Mouse (Mus musculus) T-helper 1 cell (primary cell): ENCODE measurements around the gene Vcan.

ENCODE experiments used
- in situ Hi-C: fragments of 300-600 bp; cut with MboI, MseI; formaldehyde crosslinking; loops from one replicate; pipeline ENCODE4 v1.15.1; 2025; ENCODE audit warnings: high pct_unique_total_duplicates

Vcan gene

DNA sequence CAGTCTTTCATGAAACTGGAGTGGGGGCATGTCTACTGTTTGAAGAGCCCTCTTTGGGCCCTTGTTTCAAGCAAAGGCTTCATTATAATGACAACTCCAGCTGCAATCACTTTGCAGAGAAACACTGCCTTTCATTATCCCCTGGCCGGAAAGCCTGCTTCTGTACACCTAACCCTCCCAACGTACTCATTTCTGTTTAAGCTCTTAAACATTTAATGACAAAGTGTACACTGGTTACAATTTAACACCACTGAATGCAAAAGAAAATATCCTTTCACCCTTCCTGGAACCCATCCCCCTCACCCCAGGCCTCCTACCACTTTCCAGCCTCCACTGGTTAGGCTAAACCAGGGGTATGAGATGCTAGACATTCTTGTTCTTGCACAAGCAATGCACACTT is 15.8 kb downstream of the Vcan start:
- in situ Hi-C loops, result no loop called here

DNA sequence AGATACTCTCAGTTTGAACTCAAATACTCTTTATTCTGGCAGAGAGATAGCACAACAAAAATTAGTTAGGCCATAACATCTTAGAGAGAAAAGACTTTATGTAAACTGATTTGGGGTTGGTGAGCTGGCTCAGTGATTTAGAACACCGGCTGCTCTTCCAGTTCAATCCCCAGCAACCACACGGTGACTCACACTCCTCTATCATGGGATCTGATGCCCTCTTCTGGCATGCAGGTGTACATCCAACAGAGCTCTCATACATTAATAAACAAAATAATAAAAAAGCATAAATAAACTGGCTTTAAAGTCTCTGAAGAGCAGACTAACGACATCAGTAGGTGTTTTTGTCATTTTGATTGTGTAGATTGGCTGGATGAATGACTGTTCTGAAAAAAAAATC is 21.8 kb downstream of the Vcan start:
- in situ Hi-C loops, result no loop called here

DNA sequence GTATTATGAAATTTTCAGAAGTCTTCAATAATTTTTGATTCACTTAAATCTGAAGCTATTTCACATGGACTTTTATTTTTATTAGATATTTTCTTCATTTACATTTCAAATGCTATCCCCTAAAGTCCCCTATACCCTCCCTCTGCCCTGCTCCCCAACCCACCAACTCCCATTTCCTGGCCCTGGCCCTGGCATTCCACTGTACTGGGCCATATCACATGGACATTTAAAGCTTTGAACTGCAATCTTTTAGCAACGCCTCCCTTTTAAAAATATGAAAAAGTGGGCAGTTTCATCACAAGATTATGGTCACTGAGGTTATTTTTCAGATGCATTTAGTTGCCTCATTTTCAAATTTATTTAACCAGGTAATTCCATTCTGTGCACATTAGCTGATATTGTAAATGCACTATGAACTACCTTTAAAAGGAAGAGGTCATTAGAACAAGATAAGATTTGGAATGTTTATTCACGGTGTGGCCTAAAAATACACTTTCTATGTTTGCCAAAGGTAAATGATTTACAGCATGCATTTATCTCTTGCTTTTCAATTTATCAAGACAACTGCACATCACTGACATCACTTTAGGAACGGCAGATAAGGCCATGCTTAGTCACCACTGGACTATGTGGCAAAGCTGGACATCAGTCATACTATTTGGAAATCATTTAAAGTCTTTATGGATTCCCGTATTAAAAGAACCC is 32.7 kb downstream of the Vcan start:
- in situ Hi-C loops, result no loop called here

DNA sequence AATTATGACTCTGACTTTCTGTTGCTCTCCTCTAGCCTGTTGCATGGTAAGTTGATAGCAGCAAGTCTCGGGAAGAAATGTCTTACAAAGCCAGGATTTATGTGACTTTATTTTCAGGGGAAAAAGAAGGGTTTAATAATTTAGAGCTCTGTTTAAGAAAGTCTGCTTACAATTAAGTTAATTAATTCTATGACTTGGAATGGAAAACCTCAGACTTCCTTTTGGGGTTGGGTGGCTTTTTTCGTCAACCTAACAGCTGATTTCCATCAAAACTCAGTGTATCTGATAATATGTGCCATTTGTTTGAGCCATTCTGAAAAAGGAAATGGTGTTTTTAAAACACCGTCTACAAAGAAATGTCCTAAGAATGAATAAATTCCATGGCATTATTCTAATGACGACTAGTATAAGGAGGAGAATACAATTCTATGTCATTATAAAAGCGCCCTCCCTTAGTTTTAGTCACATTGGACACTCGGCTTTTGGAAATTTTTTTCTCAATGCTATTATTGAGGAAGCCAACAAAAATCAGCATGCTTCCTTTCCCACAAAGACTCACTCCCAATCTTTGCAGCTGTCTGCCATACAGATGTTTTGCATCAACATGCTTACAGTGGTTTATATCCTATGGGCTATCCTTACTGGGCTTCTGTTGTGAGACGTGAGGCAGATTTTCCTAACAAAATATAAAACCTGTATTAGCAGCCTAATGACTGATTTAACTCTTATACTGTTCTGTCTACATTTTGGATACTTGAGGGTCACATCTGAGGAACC is 34.0 kb downstream of the Vcan start:
- in situ Hi-C loops, result no loop called here

DNA sequence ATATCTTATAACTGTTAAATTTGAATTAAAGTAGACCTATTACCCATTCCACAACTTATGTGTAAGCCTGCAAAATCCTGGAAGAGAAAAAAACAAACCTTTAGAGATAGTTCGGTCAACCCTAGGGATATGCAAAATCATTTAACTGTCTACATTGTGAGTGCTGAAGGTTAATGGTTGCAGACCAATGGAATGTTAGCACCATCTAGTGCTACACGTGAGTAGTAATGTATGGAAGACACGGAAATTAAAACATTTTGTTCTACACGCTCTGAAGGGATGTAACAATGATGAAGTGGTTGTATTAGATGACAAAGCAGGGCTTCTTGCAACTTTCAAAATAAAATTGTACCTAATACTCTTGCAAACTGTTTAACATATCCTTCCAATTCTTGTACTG is 39.9 kb downstream of the Vcan start:
- in situ Hi-C loops, result no loop called here

DNA sequence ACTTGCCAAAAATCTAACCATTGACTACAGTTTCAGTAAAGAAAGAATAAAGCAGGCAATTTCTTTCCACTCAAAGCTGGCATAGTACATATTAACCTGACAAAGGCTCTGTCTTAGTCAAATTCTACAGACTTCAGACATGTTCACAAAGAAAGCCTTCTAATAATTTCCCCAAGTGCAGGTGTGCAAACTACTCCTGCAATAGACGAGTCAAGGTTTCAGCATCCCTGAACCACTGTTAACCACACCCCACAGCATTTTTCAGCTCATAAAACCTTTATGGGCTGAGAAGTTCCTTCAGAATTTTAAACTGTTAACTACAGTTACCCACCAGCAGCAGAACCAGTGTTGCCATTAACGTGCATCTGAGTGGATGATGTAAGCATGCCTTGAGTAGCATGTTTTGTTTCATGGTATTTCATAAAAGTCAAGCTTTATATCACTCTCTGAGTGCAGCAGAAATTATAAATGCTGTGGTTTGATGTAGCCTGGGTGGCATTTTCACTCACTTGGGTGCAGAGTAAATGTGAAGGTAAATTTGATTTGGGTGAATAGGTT is 42.2 kb downstream of the Vcan start:
- in situ Hi-C loops, result no loop called here

DNA sequence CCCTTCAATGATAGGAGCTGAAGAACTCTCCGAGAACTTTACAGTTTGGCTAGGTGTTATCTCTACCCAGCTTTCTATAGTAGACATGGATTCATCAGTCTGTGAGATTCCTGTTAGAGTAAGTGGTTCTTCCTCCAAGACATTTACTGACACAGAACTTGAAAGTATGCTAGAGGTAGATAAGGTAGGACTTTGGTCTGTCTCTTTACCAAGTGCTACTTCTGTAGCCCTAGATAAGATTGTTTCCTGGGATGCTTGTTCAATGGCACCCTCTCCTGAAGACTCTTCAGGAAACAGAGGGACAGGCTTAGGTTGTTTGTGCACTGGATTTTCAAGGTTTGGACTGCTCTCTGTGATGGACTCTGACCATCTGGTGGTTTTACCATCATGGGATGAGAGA is 49.7 kb downstream of the Vcan start:
- in situ Hi-C loops, result loop anchor here (5.0 kb wide), 1 partner anchor 655 kb away; no protein-coding TSS in a partner anchor

DNA sequence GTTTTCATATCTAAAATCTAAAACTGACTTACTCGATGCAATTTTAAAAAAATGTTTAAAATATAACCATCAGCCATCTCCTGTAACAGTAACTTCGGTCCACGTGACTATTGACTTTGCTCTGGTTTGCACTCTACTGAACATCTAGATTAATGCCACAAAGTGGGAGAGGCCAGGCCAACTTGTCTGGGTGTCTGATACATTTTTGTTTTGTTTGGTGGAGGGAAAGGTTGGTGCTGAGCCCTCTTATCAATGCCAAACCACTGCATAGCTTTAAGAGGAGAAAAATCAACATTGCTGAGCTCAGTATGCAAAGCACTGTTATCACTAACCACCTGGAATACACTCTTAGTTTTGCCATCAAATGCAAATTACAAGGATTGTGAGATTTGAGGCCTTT is 58.8 kb downstream of the Vcan start:
- in situ Hi-C loops, result loop anchor here (5.0 kb wide), 1 partner anchor 34 kb away; no protein-coding TSS in a partner anchor

DNA sequence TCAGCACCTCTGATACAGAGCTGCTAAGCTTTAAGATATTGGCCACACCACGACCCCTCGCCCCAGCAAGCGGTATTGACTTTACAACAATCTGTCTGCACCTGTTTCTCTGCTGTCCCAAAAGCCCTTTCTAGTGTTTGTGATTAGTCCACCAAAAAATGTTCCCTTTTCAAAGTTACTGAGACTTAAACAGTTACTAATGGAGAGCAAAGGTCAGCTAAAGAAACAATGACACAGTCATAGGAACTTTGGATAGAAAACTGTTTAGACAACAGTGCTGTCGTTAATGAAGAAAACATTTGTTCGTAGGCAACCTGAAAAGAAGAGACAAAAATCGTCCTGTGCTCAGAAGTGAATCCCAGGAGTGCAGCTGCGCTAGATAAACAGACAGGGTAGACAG is 60.1 kb downstream of the Vcan start:
- in situ Hi-C loops, result loop anchor here (5.0 kb wide), 1 partner anchor 35 kb away; no protein-coding TSS in a partner anchor

DNA sequence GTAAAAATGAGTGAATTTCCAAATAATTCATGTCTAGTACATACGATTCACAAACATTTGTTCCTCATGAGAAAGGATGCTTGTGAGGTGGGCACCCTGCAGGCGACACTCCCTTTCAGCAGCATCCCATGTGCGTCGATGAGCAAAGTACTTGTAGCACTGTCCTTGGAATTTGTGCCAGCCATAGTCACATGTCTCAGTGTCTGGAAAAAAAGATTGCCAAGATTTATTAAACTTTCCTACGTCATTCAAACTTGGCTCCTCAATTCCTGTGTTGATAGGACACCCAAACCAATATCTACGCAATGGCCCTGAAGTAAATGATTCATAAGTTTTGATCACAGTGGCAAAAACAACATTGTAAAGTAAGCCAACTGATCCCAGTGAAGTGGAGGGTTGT is 62.6 kb downstream of the Vcan start:
- in situ Hi-C loops, result loop anchor here (5.0 kb wide), 1 partner anchor 38 kb away; no protein-coding TSS in a partner anchor

DNA sequence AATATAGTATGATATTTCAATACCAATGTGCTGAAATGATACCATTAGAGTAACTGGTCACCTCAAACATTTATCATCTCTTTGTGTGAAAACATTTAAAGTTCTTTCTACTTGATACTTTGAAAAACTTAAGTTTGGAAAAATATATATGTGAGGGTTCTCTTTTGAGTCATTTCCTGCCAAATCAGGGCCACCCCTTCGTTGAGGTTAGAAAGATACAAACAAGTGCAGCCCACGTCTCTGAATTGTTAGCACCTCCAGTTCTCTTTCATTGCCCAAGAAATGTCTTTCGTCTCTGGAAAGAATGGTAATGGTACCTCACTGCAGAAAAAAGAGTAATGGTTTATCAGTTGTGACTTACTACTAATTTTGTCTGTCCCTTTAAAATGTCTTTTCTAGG is 71.8 kb downstream of the Vcan start:
- in situ Hi-C loops, result no loop called here

DNA sequence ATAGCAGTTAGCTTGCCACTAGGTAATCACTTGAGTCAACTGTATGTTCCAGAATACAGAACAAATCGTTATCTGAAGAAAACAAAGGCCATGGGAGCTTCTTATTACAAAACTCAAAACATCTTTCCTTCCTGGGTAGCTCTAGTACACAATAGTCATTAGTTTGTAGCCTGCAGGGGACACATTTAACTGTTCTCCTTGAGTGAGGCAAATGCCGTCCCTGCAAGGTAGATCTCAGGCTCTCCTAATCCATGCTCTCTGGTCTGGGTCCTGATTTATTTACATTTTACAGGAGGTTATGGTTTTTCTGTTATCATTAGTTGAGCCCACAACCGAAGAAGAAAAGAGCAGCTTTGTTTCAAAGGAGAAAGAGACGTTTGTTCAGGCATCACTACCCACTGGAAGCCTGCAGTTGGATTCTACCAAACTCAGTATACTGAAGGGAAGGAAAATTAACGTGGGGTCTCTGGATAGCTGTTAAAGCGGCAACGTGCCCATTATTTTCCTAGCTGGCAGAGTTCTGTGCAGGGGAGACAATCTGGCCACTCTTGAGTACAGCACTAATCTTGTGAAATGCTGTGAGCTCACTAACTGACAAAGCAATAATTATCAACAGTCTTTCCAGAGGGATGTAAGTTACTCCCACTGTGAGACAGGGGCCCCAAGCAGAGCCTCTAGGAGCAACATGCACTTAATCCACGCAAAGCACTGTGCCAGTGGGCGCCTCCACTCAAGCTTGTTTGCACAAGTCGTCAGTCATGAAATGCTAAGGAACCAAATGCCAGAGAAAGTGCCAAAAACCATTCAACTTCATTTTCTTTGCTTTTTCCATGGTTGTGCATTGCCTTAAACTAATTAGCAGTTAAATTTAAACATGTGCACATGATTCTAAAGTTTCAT is 73.1 kb downstream of the Vcan start:
- in situ Hi-C loops, result loop anchor here (5.0 kb wide), 1 partner anchor 1173 kb away; no protein-coding TSS in a partner anchor

DNA sequence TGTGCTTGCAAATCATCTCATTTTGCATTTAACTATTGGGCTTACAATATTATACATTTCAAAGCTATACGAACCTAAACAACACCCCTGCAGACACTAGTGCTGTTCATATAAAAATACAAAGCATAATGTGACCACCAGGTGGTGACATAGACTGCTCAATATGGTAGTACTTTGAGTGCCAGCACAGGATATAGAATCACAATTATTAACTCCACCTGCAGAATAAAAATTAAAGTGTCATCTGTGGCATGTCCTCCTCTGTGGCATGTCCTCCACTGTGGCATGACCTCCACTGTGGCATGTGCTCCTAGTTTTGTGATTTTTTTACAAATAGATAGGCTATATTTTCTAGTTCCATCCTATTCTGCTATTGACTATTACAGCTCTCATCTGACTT is 74.2 kb downstream of the Vcan start:
- in situ Hi-C loops, result loop anchor here (5.0 kb wide), 1 partner anchor 1174 kb away; no protein-coding TSS in a partner anchor

DNA sequence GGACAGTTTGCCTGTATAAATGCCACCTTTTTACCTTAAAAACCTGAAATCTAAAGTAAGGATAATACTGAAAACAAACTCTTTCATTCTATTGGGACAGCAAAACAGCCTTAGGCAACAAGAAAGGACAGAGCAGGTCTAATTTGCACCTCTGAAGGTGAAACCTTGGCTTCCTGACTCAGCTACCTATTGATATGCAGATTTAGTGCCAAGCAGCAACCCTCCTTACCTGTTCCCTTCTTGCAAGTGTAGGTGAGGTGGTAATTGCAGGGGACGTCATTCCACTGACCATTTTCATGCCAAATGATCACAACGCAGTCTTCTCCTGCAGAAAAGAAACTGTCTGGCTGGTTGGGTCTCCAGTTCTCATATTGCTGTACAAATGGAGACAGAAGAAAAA is 80.6 kb downstream of the Vcan start:
- in situ Hi-C loops, result no loop called here

DNA sequence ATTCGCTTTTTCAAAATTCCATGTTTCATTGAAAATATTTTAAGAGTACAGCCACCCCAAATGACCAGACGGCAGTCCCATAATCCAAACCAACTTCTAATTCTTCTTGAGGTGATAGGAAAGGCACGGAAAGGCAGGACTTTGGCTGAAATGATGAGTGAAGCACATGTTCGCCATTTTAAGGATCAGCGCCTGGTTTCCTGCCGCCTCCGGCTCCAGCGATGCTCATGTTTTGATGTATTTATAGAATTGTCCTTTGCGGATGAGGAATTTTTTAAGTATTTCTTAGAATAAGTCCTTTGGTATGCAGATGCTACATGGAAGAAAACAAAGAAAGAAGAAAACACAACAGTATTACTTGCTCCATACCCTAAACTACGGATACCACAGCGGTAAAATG is 85.3 kb downstream of the Vcan start:
- in situ Hi-C loops, result no loop called here

DNA sequence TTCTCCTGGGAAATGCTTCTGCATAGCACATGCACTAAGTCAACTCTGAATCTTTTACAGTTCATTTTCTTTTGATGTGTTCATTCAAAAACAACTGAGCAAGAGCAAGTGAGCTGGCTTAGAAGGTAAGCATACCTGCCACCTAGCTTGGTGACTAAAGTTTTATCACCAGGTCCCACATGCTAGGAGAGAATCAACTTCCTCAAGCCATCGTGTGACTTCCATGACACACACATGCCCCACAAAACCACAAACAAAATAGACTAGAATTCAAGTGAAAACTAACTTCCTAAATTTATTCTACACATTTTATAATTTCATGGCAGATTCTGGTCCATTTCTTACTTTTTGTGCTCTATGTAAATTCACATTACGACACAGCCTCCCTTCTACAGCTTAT is 89.0 kb downstream of the Vcan start:
- in situ Hi-C loops, result no loop called here

DNA sequence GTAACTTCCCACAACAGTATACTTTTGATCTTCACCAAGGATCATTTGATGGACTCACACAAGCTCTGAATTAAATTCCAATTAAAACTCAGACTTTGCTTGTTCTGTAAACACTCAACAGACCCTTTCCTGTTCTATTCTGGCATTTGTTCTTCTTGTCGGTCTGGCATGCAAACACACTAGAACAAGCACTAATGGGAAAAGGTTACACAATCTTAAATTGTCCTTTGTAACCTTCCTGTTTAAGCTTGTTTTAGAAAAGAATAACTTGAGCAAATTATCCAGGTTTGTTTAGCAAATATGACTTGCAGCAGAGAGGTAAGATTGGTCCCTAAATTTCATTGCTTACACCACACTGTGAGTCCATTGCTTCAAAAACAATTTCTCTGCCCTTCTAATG is 89.5 kb downstream of the Vcan start:
- in situ Hi-C loops, result no loop called here

DNA sequence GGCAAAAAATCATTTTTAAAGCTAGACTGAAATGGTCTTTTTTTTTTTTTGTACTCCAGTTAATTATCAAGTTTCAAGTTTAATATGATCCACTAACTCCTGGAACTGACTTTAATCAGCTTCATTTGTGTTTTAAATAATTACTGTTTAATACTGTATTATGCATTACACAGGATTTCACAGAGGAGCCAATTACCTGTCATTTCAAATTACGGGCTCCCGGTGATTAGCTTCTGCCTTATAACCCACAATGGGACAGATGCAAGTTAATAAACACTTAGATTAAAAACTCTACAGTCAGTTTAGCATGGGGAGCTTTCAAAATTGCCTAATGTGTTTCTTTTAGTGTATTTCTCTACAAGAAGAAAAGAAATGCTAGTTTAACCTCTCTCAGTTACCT is 96.7 kb downstream of the Vcan start:
- in situ Hi-C loops, result no loop called here

DNA sequence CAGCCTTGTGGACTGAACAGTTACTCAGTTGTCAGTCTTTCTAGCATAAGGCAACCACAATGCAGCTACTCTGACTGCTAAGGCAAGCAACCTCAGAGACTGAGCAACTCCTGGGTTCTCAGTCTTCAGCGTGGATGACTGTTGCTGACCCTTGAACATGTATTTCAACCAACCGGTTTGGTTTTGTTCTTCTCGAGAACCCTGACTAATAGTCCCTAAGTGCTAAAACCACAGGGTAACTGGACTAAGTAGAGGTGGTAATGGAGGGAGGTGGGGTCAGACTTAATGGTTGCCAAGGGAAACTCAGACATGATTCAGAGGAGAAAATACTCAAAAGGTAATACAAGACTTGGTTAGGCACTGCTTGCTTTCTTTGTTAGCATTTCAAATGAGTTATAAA is 105.3 kb downstream of the Vcan start:
- in situ Hi-C loops, result loop anchor here (5.0 kb wide), 1 partner anchor 400 kb away; no protein-coding TSS in a partner anchor

DNA sequence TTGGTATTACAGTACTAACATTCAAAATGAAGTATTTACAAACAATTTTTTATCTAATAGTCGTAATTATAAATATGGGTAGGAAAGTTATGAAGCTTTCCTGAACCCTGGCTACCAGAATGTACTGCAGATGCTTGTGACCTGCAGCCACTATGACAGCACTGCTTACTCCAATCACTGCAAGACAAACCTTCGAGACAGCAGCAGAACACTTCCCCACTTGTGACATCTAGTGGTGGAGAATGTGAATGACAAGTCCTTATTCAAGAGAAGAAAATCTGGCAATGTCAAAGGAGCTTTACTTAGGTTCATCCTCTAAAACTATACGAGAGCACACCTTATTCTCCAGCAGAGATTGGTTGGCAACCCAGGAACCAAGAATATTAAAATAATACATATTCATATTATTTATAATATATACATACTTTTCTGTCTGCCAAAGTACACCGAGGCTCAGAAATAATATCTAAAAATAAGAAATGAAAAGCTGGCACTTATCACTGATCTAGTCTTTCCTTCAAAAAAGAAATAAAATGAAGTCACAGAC is 108.1 kb downstream of the Vcan start:
- in situ Hi-C loops, result no loop called here

DNA sequence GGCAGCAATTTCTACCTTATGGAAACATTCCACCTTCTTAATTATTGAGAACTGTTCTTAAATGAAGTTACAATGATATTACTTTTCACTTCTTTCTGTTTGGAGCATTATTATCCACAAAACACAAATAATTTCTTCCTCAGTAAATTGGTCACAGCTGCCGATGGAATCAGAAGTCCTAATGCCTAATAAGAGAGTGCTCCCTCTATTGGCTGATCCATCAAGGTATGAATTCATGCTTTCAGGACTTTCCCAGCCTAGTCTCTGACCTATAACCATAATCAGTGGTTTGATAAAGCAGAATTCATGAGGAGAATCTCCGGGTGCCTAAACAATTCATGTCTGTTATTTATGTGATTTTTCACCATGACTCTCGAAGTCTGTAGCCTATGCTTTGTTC is 123.2 kb downstream of the Vcan start:
- in situ Hi-C loops, result no loop called here
